ENCODE assay signal across 51 mouse cellular contexts in genomic region chr5:135380681-135381080, GRCm38 (mm10). TPM values are rescaled to one million over a fixed set of nuclear protein-coding genes. Genes with fewer than 3 reads are reported as not detected.
"Had no signal": no experiment of that assay in that cellular context is flagged by ENCODE, and none has a peak within 500 bp of the region (broad histone marks: within the 10 kb centered on the region; RNA-seq: fewer than 3 reads in every experiment).

No protein-coding gene starts in this region.

- ATAC-seq: hindbrain, embryonic 16.5 days; inflammation-experienced regulatory T-cells, adult 6 months; intestine, embryonic 15.5 days; intestine, embryonic 16.5 days; intestine, postnatal 0 days had no signal

- DNase-seq: heart, postnatal 10 days; heart, postnatal 14 days; heart, postnatal 36 days; heart, postnatal 4 days; kidney, adult 11 months; kidney, adult 18-20 months; kidney, adult 2 months; kidney, adult 8-10 months; kidney, adult 9 months; kidney, postnatal 10 days; kidney, postnatal 14 days; kidney, postnatal 25 days; kidney, postnatal 36 days; kidney, postnatal 4 days; layer of hippocampus, adult 9-11 months; layer of hippocampus, postnatal 36 days had no signal

- H3K4me2 ChIP-seq: heart, embryonic 11.5 days; heart, embryonic 12.5 days; heart, embryonic 13.5 days; heart, embryonic 15.5 days; hindbrain, embryonic 13.5 days; hindbrain, embryonic 14.5 days; hindbrain, embryonic 15.5 days; intestine, embryonic 15.5 days; kidney, embryonic 15.5 days had no signal

- H3K27ac ChIP-seq: heart, embryonic 10.5 days; heart, embryonic 13.5 days; heart, embryonic 15.5 days; hindbrain, embryonic 10.5 days; hindbrain, embryonic 13.5 days; hindbrain, embryonic 14.5 days; hindbrain, embryonic 15.5 days; hindbrain, postnatal 0 days; intestine, embryonic 15.5 days; kidney, embryonic 15.5 days; kidney, postnatal 0 days; layer of hippocampus, adult 2 months; left cerebral cortex, adult 2 months had no signal

- H3K4me3 ChIP-seq: heart, embryonic 10.5 days; heart, embryonic 12.5 days; heart, embryonic 13.5 days; heart, embryonic 15.5 days; hindbrain, embryonic 10.5 days; hindbrain, embryonic 13.5 days; hindbrain, embryonic 15.5 days; intestine, embryonic 15.5 days; kidney, embryonic 15.5 days; layer of hippocampus, adult 2 months; left cerebral cortex, adult 2 months had no signal

- H3K9ac ChIP-seq: heart, embryonic 12.5 days; heart, embryonic 13.5 days; heart, embryonic 15.5 days; hindbrain, embryonic 13.5 days; hindbrain, embryonic 14.5 days; hindbrain, embryonic 15.5 days; intestine, embryonic 15.5 days; kidney, embryonic 15.5 days had no signal

- H3K4me1 ChIP-seq: heart, embryonic 10.5 days; heart, embryonic 12.5 days; heart, embryonic 13.5 days; heart, embryonic 15.5 days; hindbrain, embryonic 10.5 days; hindbrain, embryonic 13.5 days; hindbrain, embryonic 15.5 days; intestine, embryonic 15.5 days; kidney, embryonic 15.5 days had no signal

- H3K27me3 ChIP-seq: heart, embryonic 12.5 days; heart, embryonic 13.5 days; heart, embryonic 15.5 days; hindbrain, embryonic 13.5 days; hindbrain, embryonic 15.5 days; intestine, embryonic 15.5 days; kidney, embryonic 15.5 days had no signal

- H3K9me3 ChIP-seq: heart, embryonic 10.5 days; heart, embryonic 12.5 days; heart, embryonic 13.5 days; heart, embryonic 15.5 days; hindbrain, embryonic 10.5 days; hindbrain, embryonic 13.5 days; hindbrain, embryonic 15.5 days; intestine, embryonic 15.5 days; kidney, embryonic 15.5 days had no signal

RNA-seq across cellular contexts. Expression of gene Trim50, which starts 27.6 kb away (rescaled TPM):
- total RNA-seq: heart, postnatal 14 days; heart, postnatal 25 days; heart, postnatal 36 days; heart, postnatal 4 days; hematopoietic stem cell, adult 5-6 weeks; hindbrain, postnatal 0 days; layer of hippocampus, adult 18-20 months; layer of hippocampus, adult 2 months; layer of hippocampus, adult 8-10 months; layer of hippocampus, postnatal 14 days; layer of hippocampus, postnatal 25 days; layer of hippocampus, postnatal 36 days; left cerebral cortex, adult 18-20 months; left cerebral cortex, adult 2 months had no signal
- polyA plus RNA-seq: heart, embryonic 10.5 days; heart, embryonic 11.5 days; heart, embryonic 12.5 days; heart, embryonic 13.5 days; heart, embryonic 14.5 days; heart, embryonic 15.5 days; heart, embryonic 16.5 days; heart, postnatal 0 days; hindbrain, embryonic 11.5 days; hindbrain, embryonic 13.5 days; hindbrain, embryonic 14.5 days; hindbrain, embryonic 15.5 days; hindbrain, embryonic 16.5 days; inflammation-experienced regulatory T-cells, adult 6 months; intestine, embryonic 14.5 days; kidney, embryonic 14.5 days; kidney, embryonic 15.5 days; kidney, embryonic 16.5 days; kidney, postnatal 0 days; large intestine, adult 2 months had no signal

RNA-seq across cellular contexts. Expression of gene Fkbp6, which starts 30.8 kb away (rescaled TPM):
- total RNA-seq: hematopoietic stem cell, adult 5-6 weeks; hindbrain, postnatal 0 days; layer of hippocampus, postnatal 10 days; layer of hippocampus, postnatal 14 days; layer of hippocampus, postnatal 36 days; left cerebral cortex, adult 18-20 months had no signal
- polyA plus RNA-seq: heart, embryonic 14.5 days; heart, embryonic 15.5 days; heart, embryonic 16.5 days; heart, postnatal 0 days; inflammation-experienced regulatory T-cells, adult 6 months; kidney, embryonic 14.5 days; kidney, embryonic 15.5 days; kidney, postnatal 0 days; large intestine, adult 2 months had no signal
